Mouse (Mus musculus) hindbrain, embryonic 12.5 days (tissue): ENCODE data around the gene 4833420G17Rik. TPM values are rescaled to one million over a fixed set of nuclear protein-coding genes. Genes with fewer than 3 reads are reported as not detected.
"Not testable (repeated sequence)": the region's sequence is repeated elsewhere in the genome, so short reads cannot be mapped to it uniquely, and the experiment has no call there.

Experiments used
- ATAC-seq: fragments of 200-750 bp; cut with Nextera tagmentation; 2 replicates; pipeline ENCODE4 v1.8.0; 2017; ENCODE audit warnings: moderate TSS enrichment; ENCODE audit not compliant: low FRiP score
- H3K27ac ChIP-seq: fragments of 300-500 bp; sonication (generic); 2 replicates; pipeline ENCODE4 v1.5.1; 2016; ENCODE audit warnings: mild to moderate bottlenecking
- H3K27me3 ChIP-seq: fragments of 300-500 bp; sonication (generic); 2 replicates; pipeline ENCODE4 v1.6.1; 2016; ENCODE audit warnings: mild to moderate bottlenecking
- H3K36me3 ChIP-seq: fragments of 300-500 bp; sonication (generic); 2 replicates; pipeline ENCODE4 v1.6.1; 2016; ENCODE audit warnings: mild to moderate bottlenecking
- H3K4me1 ChIP-seq: fragments of 300-500 bp; sonication (generic); 2 replicates; pipeline ENCODE4 v1.6.1; 2016
- H3K4me2 ChIP-seq: fragments of 300-500 bp; sonication (generic); replicated peaks from 2 replicates; pipeline ENCODE4 v1.6.1; 2016; ENCODE audit warnings: mild to moderate bottlenecking
- H3K4me3 ChIP-seq: fragments of 300-500 bp; sonication (generic); 2 replicates; pipeline ENCODE4 v1.5.1; 2016; ENCODE audit warnings: mild to moderate bottlenecking
- H3K9ac ChIP-seq: fragments of 300-500 bp; sonication (generic); 2 replicates; pipeline ENCODE4 v1.6.1; 2016; ENCODE audit warnings: mild to moderate bottlenecking, moderate library complexity
- H3K9me3 ChIP-seq: fragments of 300-500 bp; sonication (generic); replicated peaks from 2 replicates; pipeline ENCODE4 v1.6.1; 2016; ENCODE audit warnings: mild to moderate bottlenecking
- WGBS: fragments of 180-500 bp; shearing (Covaris S2); methylation state at CpG from one replicate; pipeline ENCODE4 v1.1.7; 2016; 5-methylcytosine and 5-hydroxymethylcytosine counted together
- polyA plus RNA-seq: library from polyadenylated mRNA; unstranded; fragments of >200 nt; fragmentation: Nextera tagmentation; extraction: Ambion mirVana; gene quantifications from 2 replicates; pipeline ENCODE4 v1.2.1, GENCODE M21; 2016

Gene 4833420G17Rik
- polyA plus RNA-seq, 1 experiment from 2014 or later = 111 TPM

- WGBS = 93% methylated on average over 2 of the region's 2 CpGs
- Histone ChIP-seq H3K36me3 (peaks cover 65% of the 10 kb centered on the region), H3K4me1 (no peaks in the 10 kb centered on the region), H3K27me3 (no peaks in the 10 kb centered on the region), H3K27ac (no peak overlapping the region), H3K9me3 (no peaks in the 10 kb centered on the region), H3K4me3 (no peak overlapping the region), H3K4me2 (no peak overlapping the region), H3K9ac (no peak overlapping the region)
- ATAC-seq = no peak
Observed at GRCm38 (mm10) chr13:119477789-119478188, 15.2 kb downstream of the 4833420G17Rik start.

- Histone ChIP-seq H3K4me3 (no peak overlapping the region), H3K36me3 (peaks cover 23% of the 10 kb centered on the region), H3K9me3 (peaks cover 18% of the 10 kb centered on the region), H3K9ac (no peak overlapping the region), H3K27me3 (no peaks in the 10 kb centered on the region), H3K4me1 (no peaks in the 10 kb centered on the region), H3K27ac (no peak overlapping the region; the same call in 1 of the 2 replicates), H3K4me2 (peak overlapping the region; percentile 32)
- WGBS = 55% methylated on average over 7 of the region's 7 CpGs
- ATAC-seq = no peak
Observed at GRCm38 (mm10) chr13:119487354-119487753, 24.8 kb downstream of the 4833420G17Rik start.

- peak within 1 kb of the TSS; percentile 32 for H3K4me2 ChIP-seq
- no peak within 1 kb of the TSS for H3K4me3 ChIP-seq
- no peak for ATAC-seq
- peaks cover 18% of the 10 kb centered on the region for H3K9me3 ChIP-seq
- no peaks in the 10 kb centered on the region for H3K27me3 ChIP-seq
- WGBS = 78% methylated on average over 87 of the region's 87 CpGs
- H3K36me3 ChIP-seq = peaks cover 21% of the 10 kb centered on the region
- H3K9ac ChIP-seq = peak within 1 kb of the TSS; percentile 9; the same call in 1 of the 2 replicates
- H3K27ac ChIP-seq = peak within 1 kb of the TSS; percentile 66
- no peaks in the 10 kb centered on the region for H3K4me1 ChIP-seq
Observed at GRCm38 (mm10) chr13:119487880-119488580, 25.5 kb downstream of the 4833420G17Rik start, which contains the start of the genes Tmem267 and 3110070M22Rik. TSS of gene Tmem267 (plus strand) at chr13:119488039. TSS of gene 3110070M22Rik (minus strand) at chr13:119488383.

GRCm38 (mm10) chr13:119492083-119492482 lies 29.5 kb downstream of the 4833420G17Rik start:
- not testable (repeated sequence) for H3K4me2 ChIP-seq, H3K9ac ChIP-seq, ATAC-seq, H3K27ac ChIP-seq, H3K36me3 ChIP-seq, H3K27me3 ChIP-seq, H3K4me3 ChIP-seq, H3K4me1 ChIP-seq
- peaks cover 23% of the 10 kb centered on the region for H3K9me3 ChIP-seq
- 91% methylated on average over 10 of the region's 10 CpGs for WGBS

GRCm38 (mm10) chr13:119494938-119495337 lies 32.4 kb downstream of the 4833420G17Rik start:
- H3K9me3 ChIP-seq = peaks cover 21% of the 10 kb centered on the region
- not testable (repeated sequence) for H3K9ac ChIP-seq, H3K4me3 ChIP-seq, H3K4me1 ChIP-seq, H3K36me3 ChIP-seq, H3K27ac ChIP-seq, H3K4me2 ChIP-seq, H3K27me3 ChIP-seq
- peak; percentile 24 for ATAC-seq
- 94% methylated on average over 13 of the region's 22 CpGs for WGBS

Other genes with a start within 250 kb of the 4833420G17Rik start
- 139 and 158 TPM in 2 replicates for gene Paip1, start 34.2 kb upstream of the 4833420G17Rik start, polyA plus RNA-seq
- 2.8 and 3.4 TPM in 2 replicates for gene Tmem267, start 25.3 kb downstream of the 4833420G17Rik start, polyA plus RNA-seq
- 1.7 and 2.3 TPM in 2 replicates for gene 3110070M22Rik, start 25.6 kb downstream of the 4833420G17Rik start, polyA plus RNA-seq
- 0.19 and 0.25 TPM in 2 replicates for gene Ccl28, start 161.1 kb downstream of the 4833420G17Rik start, polyA plus RNA-seq
- gene Hmgcs1, start 227.6 kb downstream of the 4833420G17Rik start, polyA plus RNA-seq = 415 and 465 TPM in 2 replicates